Mouse (Mus musculus): ENCODE measurements around the gene Olfr894. TPM values are rescaled to one million over a fixed set of nuclear protein-coding genes. Genes with fewer than 3 reads are reported as not detected.
"Not testable (repeated sequence)": the region's sequence is repeated elsewhere in the genome, so short reads cannot be mapped to it uniquely, and the experiment has no call there.

Olfr894 gene
- total RNA-seq (2014; rRNA removed; ENCODE audit: low replicate concordance) (not detected in 2 replicates), polyA plus RNA-seq (2015; fragmentation: Nextera tagmentation; extraction: Ambion mirVana) (not detected in 2 replicates)

DNA sequence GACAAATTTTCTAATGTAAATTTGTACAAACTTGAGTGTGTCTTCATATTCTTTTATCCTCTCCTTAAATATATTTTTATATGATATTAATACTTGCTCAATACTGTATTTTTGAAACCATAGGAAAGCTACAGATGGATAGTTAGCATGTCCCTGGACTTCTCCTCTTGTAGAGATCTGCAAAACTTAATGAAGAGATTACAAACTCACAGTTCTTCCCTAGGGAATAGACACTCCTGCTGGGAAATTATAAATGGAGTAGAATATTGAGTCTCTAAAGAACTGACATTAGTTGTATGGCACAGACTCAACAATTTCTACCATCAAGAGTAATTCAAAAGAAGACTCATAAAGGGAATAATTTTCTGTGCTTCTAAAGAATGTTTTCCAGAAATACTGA lies at the start of gene Olfr894:
Olfr894 (plus strand) TSS at position 301 of the 400 bp plus-strand sequence.
- Histone ChIP-seq H3K9me3 (replicated peaks; ENCODE audit: control insufficient read depth, low read length) (no peaks in the 10 kb centered on the region), H3K27ac (ENCODE audit: low read depth) (no peak within 1 kb of the TSS)

DNA sequence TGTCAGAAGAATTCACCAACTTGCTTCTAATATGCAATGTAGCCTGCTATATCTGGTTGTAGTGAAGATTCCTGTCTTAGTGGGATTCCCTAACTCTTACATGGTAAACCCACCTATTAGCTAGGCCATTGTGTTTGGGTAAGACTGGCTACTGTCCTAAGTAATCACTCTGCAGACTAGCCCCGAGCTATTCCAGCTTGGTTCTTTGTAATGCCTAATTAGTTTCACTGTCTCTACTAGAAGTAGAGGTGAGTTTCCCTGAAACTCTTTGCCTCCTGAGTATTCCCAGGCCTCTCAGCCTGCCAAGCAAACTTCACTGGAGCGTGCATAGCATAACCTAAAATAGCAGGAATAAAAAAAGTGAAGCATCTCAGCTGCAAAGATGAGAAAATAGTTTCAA lies 49.5 kb upstream of the Olfr894 start:
- not testable (repeated sequence) for H3K4me2 ChIP-seq (ENCODE audit: low read depth, low read length); DNase-seq (ENCODE audit: low spot score); ATAC-seq (ENCODE audit: insufficient read depth, low read depth); H3K27me3 ChIP-seq (ENCODE audit: control insufficient read depth, insufficient read depth, low read length); H3K27ac ChIP-seq (ENCODE audit: low read depth); H3K4me3 ChIP-seq (ENCODE audit: low read depth, low read length); H3K9ac ChIP-seq (replicated peaks; ENCODE audit: low read depth, low read length); H3K36me3 ChIP-seq (replicated peaks; ENCODE audit: control insufficient read depth, insufficient read depth, low read length); H3K9me3 ChIP-seq (replicated peaks; ENCODE audit: control insufficient read depth, low read length); H3K4me1 ChIP-seq (ENCODE audit: control insufficient read depth, insufficient read depth)
- 44% methylated on average over 2 of the region's 2 CpGs for WGBS

More for the DNA sequence above, at the start of gene Olfr894:
- H3K36me3 ChIP-seq (replicated peaks; ENCODE audit: control insufficient read depth, insufficient read depth, low read length): no peaks in the 10 kb centered on the region
- ATAC-seq (ENCODE audit: insufficient read depth, low read depth) (no peak), DNase-seq (ENCODE audit: low spot score) (no peak)
- H3K4me2 ChIP-seq (ENCODE audit: low read depth, low read length): no peak within 1 kb of the TSS
- H3K4me1 ChIP-seq (ENCODE audit: control insufficient read depth, insufficient read depth): no peaks in the 10 kb centered on the region
- H3K4me3 ChIP-seq (ENCODE audit: low read depth, low read length): no peak within 1 kb of the TSS
- no peak for TF ChIP-seq EP300 (IDR thresholded peaks at IDR 0.05; ENCODE audit: low read depth)
- no peak for TF ChIP-seq CTCF (IDR thresholded peaks at IDR 0.05; ENCODE audit: low read depth)
- H3K27me3 ChIP-seq (ENCODE audit: control insufficient read depth, insufficient read depth, low read length): no peaks in the 10 kb centered on the region
- H3K9ac ChIP-seq (replicated peaks; ENCODE audit: low read depth, low read length): no peak within 1 kb of the TSS

- TF ChIP-seq CTCF (IDR thresholded peaks at IDR 0.05; ENCODE audit: low read depth): no peak
- no peak for TF ChIP-seq EP300 (IDR thresholded peaks at IDR 0.05; ENCODE audit: low read depth)
- no peak for DNase-seq (ENCODE audit: low spot score)
- Histone ChIP-seq H3K4me2 (ENCODE audit: low read depth, low read length) (no peak within 1 kb of the TSS), H3K36me3 (replicated peaks; ENCODE audit: control insufficient read depth, insufficient read depth, low read length) (no peaks in the 10 kb centered on the region), H3K9me3 (replicated peaks; ENCODE audit: control insufficient read depth, low read length) (peaks cover 6% of the 10 kb centered on the region; the same call in 1 of the 2 replicates), H3K27me3 (ENCODE audit: control insufficient read depth, insufficient read depth, low read length) (no peaks in the 10 kb centered on the region), H3K27ac (ENCODE audit: low read depth) (no peak within 1 kb of the TSS), H3K4me1 (ENCODE audit: control insufficient read depth, insufficient read depth) (no peaks in the 10 kb centered on the region), H3K4me3 (ENCODE audit: low read depth, low read length) (no peak within 1 kb of the TSS), H3K9ac (replicated peaks; ENCODE audit: low read depth, low read length) (no peak within 1 kb of the TSS)
- no peak for ATAC-seq (ENCODE audit: insufficient read depth, low read depth)
- 45% methylated on average over 1 of the region's 1 CpGs for WGBS
These were observed 37.1 kb upstream of the Olfr894 start, which contains the start of gene Olfr891 for GRCm38 (mm10) chr9:38180721-38181120. Gene Olfr891 (minus strand): TSS chr9:38180821.

DNA sequence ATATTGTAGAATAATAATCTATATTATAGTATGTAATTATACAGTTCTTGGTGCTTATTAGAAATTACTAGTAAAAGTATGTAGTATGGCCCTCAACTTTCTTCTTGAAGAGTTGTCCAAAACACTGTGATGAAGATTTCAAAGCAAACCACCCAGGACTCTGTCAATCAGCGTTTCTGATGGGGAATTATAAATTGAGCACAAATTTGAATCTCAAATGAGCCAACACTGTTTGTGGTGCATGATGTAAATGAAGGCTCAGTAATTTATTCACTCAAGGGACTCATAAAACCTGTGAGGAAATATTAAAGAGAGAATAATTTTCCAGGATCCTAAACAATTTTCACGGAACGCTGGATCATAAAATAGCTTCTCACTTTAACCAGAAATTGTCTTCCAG lies 9.8 kb upstream of the Olfr894 start, which contains the start of gene Olfr893:
Olfr893 (plus strand) TSS at position 301 of the 400 bp plus-strand sequence.
- no peaks in the 10 kb centered on the region for H3K9me3 ChIP-seq (replicated peaks; ENCODE audit: control insufficient read depth, low read length)
- H3K4me3 ChIP-seq (ENCODE audit: low read depth, low read length): no peak within 1 kb of the TSS
- no peaks in the 10 kb centered on the region for H3K27me3 ChIP-seq (ENCODE audit: control insufficient read depth, insufficient read depth, low read length)
- no peak within 1 kb of the TSS for H3K9ac ChIP-seq (replicated peaks; ENCODE audit: low read depth, low read length)
- no peak within 1 kb of the TSS for H3K4me2 ChIP-seq (ENCODE audit: low read depth, low read length)
- no peaks in the 10 kb centered on the region for H3K4me1 ChIP-seq (ENCODE audit: control insufficient read depth, insufficient read depth)
- ATAC-seq (ENCODE audit: insufficient read depth, low read depth) (no peak), DNase-seq (ENCODE audit: low spot score) (no peak)
- H3K27ac ChIP-seq (ENCODE audit: low read depth): no peak within 1 kb of the TSS
- no peak for TF ChIP-seq CTCF (IDR thresholded peaks at IDR 0.05; ENCODE audit: low read depth)
- TF ChIP-seq EP300 (IDR thresholded peaks at IDR 0.05; ENCODE audit: low read depth): no peak
- 78% methylated on average over 3 of the region's 3 CpGs for WGBS
- no peaks in the 10 kb centered on the region for H3K36me3 ChIP-seq (replicated peaks; ENCODE audit: control insufficient read depth, insufficient read depth, low read length)

DNA sequence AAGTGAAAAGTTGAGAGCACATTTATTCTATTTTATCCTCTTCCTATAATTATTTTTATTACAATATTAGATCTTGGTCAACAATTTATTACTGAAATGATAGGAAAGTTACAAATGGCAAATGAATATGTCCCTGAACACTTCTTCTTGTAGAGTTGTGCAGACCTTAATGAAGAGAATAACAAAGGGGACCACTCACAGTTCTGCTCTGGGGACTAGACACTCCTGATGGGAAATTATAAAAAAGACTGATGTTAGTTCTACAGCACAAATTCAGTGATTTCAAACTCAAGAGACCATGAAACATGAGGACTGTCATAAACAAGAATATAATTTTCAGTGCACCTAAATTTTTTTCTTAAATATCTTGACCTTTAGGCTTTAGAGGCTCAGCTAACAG lies 34.6 kb downstream of the Olfr894 start, which contains the start of gene Olfr143:
Olfr143 (plus strand) TSS at position 301 of the 400 bp plus-strand sequence.
- Histone ChIP-seq H3K4me1 (ENCODE audit: control insufficient read depth, insufficient read depth) (no peaks in the 10 kb centered on the region), H3K36me3 (replicated peaks; ENCODE audit: control insufficient read depth, insufficient read depth, low read length) (no peaks in the 10 kb centered on the region), H3K4me2 (ENCODE audit: low read depth, low read length) (no peak within 1 kb of the TSS), H3K9me3 (replicated peaks; ENCODE audit: control insufficient read depth, low read length) (no peaks in the 10 kb centered on the region), H3K27me3 (ENCODE audit: control insufficient read depth, insufficient read depth, low read length) (no peaks in the 10 kb centered on the region), H3K27ac (ENCODE audit: low read depth) (no peak within 1 kb of the TSS), H3K4me3 (ENCODE audit: low read depth, low read length) (no peak within 1 kb of the TSS), H3K9ac (replicated peaks; ENCODE audit: low read depth, low read length) (no peak within 1 kb of the TSS)
- no peak for ATAC-seq (ENCODE audit: insufficient read depth, low read depth)
- DNase-seq (ENCODE audit: low spot score): no peak
- no peak for TF ChIP-seq EP300 (IDR thresholded peaks at IDR 0.05; ENCODE audit: low read depth)
- TF ChIP-seq CTCF (IDR thresholded peaks at IDR 0.05; ENCODE audit: low read depth): no peak

DNA sequence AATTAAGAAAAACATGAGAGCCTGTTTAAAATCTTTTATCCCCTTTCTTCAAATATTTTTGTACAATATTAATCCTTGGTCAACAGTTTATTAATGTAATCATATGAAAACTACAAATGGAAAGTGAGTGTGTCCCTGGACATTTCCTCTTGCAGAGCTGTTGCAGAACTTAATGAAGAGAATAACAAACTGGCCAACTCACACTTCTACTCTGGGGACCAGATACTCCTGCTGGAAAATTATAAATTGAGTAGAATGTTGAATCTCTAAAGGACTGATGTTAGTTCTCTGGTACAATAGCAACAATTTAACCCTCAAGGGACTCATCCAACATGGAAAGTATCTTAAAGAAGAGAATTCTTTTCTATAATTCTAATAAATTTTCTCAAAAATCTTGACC lies 49.7 kb downstream of the Olfr894 start, which contains the start of gene Olfr895:
Olfr895 (plus strand) TSS at position 301 of the 400 bp plus-strand sequence.
- Histone ChIP-seq H3K27me3 (ENCODE audit: control insufficient read depth, insufficient read depth, low read length) (no peaks in the 10 kb centered on the region), H3K36me3 (replicated peaks; ENCODE audit: control insufficient read depth, insufficient read depth, low read length) (no peaks in the 10 kb centered on the region), H3K4me1 (ENCODE audit: control insufficient read depth, insufficient read depth) (no peaks in the 10 kb centered on the region), H3K9me3 (replicated peaks; ENCODE audit: control insufficient read depth, low read length) (no peaks in the 10 kb centered on the region), H3K9ac (replicated peaks; ENCODE audit: low read depth, low read length) (no peak within 1 kb of the TSS), H3K4me2 (ENCODE audit: low read depth, low read length) (no peak within 1 kb of the TSS), H3K27ac (ENCODE audit: low read depth) (no peak within 1 kb of the TSS), H3K4me3 (ENCODE audit: low read depth, low read length) (no peak within 1 kb of the TSS)
- no peak for TF ChIP-seq EP300 (IDR thresholded peaks at IDR 0.05; ENCODE audit: low read depth)
- no peak for TF ChIP-seq CTCF (IDR thresholded peaks at IDR 0.05; ENCODE audit: low read depth)
- no peak for ATAC-seq (ENCODE audit: insufficient read depth, low read depth)
- no peak for DNase-seq (ENCODE audit: low spot score)

Other genes starting within 250 kb of the Olfr894 start
- not detected in 2 replicates for gene Olfr881, start 226.2 kb upstream of the Olfr894 start, total RNA-seq (2014; rRNA removed; ENCODE audit: low replicate concordance)
- not detected in 2 replicates for gene Olfr881, start 226.2 kb upstream of the Olfr894 start, polyA plus RNA-seq (2015; fragmentation: Nextera tagmentation; extraction: Ambion mirVana)
- gene Olfr883, start 192.2 kb upstream of the Olfr894 start, total RNA-seq (2014; rRNA removed; ENCODE audit: low replicate concordance): not detected in 2 replicates
- not detected in 2 replicates for gene Olfr883, start 192.2 kb upstream of the Olfr894 start, polyA plus RNA-seq (2015; fragmentation: Nextera tagmentation; extraction: Ambion mirVana)
- gene Olfr884, start 171.5 kb upstream of the Olfr894 start, total RNA-seq (2014; rRNA removed; ENCODE audit: low replicate concordance): not detected in 2 replicates
- gene Olfr884, start 171.5 kb upstream of the Olfr894 start, polyA plus RNA-seq (2015; fragmentation: Nextera tagmentation; extraction: Ambion mirVana): not detected in 2 replicates
- gene Olfr885, start 156.7 kb upstream of the Olfr894 start, total RNA-seq (2014; rRNA removed; ENCODE audit: low replicate concordance): not detected in 2 replicates
- gene Olfr885, start 156.7 kb upstream of the Olfr894 start, polyA plus RNA-seq (2015; fragmentation: Nextera tagmentation; extraction: Ambion mirVana): not detected in 2 replicates
- gene Olfr887, start 134.0 kb upstream of the Olfr894 start, total RNA-seq (2014; rRNA removed; ENCODE audit: low replicate concordance): not detected in 2 replicates
- gene Olfr887, start 134.0 kb upstream of the Olfr894 start, polyA plus RNA-seq (2015; fragmentation: Nextera tagmentation; extraction: Ambion mirVana): not detected in 2 replicates
- not detected in 2 replicates for gene Olfr888, start 109.9 kb upstream of the Olfr894 start, total RNA-seq (2014; rRNA removed; ENCODE audit: low replicate concordance)
- gene Olfr888, start 109.9 kb upstream of the Olfr894 start, polyA plus RNA-seq (2015; fragmentation: Nextera tagmentation; extraction: Ambion mirVana): not detected in 2 replicates
- not detected in 2 replicates for gene Olfr889, start 102.9 kb upstream of the Olfr894 start, total RNA-seq (2014; rRNA removed; ENCODE audit: low replicate concordance)
- gene Olfr889, start 102.9 kb upstream of the Olfr894 start, polyA plus RNA-seq (2015; fragmentation: Nextera tagmentation; extraction: Ambion mirVana): not detected in 2 replicates
- gene Olfr890, start 75.5 kb upstream of the Olfr894 start, total RNA-seq (2014; rRNA removed; ENCODE audit: low replicate concordance): not detected in 2 replicates
- not detected in 2 replicates for gene Olfr890, start 75.5 kb upstream of the Olfr894 start, polyA plus RNA-seq (2015; fragmentation: Nextera tagmentation; extraction: Ambion mirVana)
- not detected in 2 replicates for gene Olfr891, start 37.2 kb upstream of the Olfr894 start, total RNA-seq (2014; rRNA removed; ENCODE audit: low replicate concordance)
- not detected in 2 replicates for gene Olfr891, start 37.2 kb upstream of the Olfr894 start, polyA plus RNA-seq (2015; fragmentation: Nextera tagmentation; extraction: Ambion mirVana)
- gene Olfr893, start 9.7 kb upstream of the Olfr894 start, total RNA-seq (2014; rRNA removed; ENCODE audit: low replicate concordance): not detected in 2 replicates
- gene Olfr893, start 9.7 kb upstream of the Olfr894 start, polyA plus RNA-seq (2015; fragmentation: Nextera tagmentation; extraction: Ambion mirVana): not detected in 2 replicates
- gene Olfr143, start 34.7 kb downstream of the Olfr894 start, total RNA-seq (2014; rRNA removed; ENCODE audit: low replicate concordance): not detected in 2 replicates
- not detected in 2 replicates for gene Olfr143, start 34.7 kb downstream of the Olfr894 start, polyA plus RNA-seq (2015; fragmentation: Nextera tagmentation; extraction: Ambion mirVana)
- not detected in 2 replicates for gene Olfr895, start 49.8 kb downstream of the Olfr894 start, total RNA-seq (2014; rRNA removed; ENCODE audit: low replicate concordance)
- not detected in 2 replicates for gene Olfr895, start 49.8 kb downstream of the Olfr894 start, polyA plus RNA-seq (2015; fragmentation: Nextera tagmentation; extraction: Ambion mirVana)
- gene Olfr896-ps1, start 73.1 kb downstream of the Olfr894 start, total RNA-seq (2014; rRNA removed; ENCODE audit: low replicate concordance): not detected in 2 replicates
- gene Olfr896-ps1, start 73.1 kb downstream of the Olfr894 start, polyA plus RNA-seq (2015; fragmentation: Nextera tagmentation; extraction: Ambion mirVana): not detected in 2 replicates
- not detected in 2 replicates for gene Olfr25, start 111.0 kb downstream of the Olfr894 start, total RNA-seq (2014; rRNA removed; ENCODE audit: low replicate concordance)
- not detected in 2 replicates for gene Olfr25, start 111.0 kb downstream of the Olfr894 start, polyA plus RNA-seq (2015; fragmentation: Nextera tagmentation; extraction: Ambion mirVana)
- not detected in 2 replicates for gene Olfr898, start 130.4 kb downstream of the Olfr894 start, total RNA-seq (2014; rRNA removed; ENCODE audit: low replicate concordance)
- not detected in 2 replicates for gene Olfr898, start 130.4 kb downstream of the Olfr894 start, polyA plus RNA-seq (2015; fragmentation: Nextera tagmentation; extraction: Ambion mirVana)
- gene Olfr250, start 148.8 kb downstream of the Olfr894 start, total RNA-seq (2014; rRNA removed; ENCODE audit: low replicate concordance): not detected in 2 replicates
- gene Olfr250, start 148.8 kb downstream of the Olfr894 start, polyA plus RNA-seq (2015; fragmentation: Nextera tagmentation; extraction: Ambion mirVana): not detected in 2 replicates
- not detected in 2 replicates for gene Olfr251, start 159.0 kb downstream of the Olfr894 start, total RNA-seq (2014; rRNA removed; ENCODE audit: low replicate concordance)
- not detected in 2 replicates for gene Olfr251, start 159.0 kb downstream of the Olfr894 start, polyA plus RNA-seq (2015; fragmentation: Nextera tagmentation; extraction: Ambion mirVana)
- gene Olfr147, start 183.6 kb downstream of the Olfr894 start, total RNA-seq (2014; rRNA removed; ENCODE audit: low replicate concordance): not detected in 2 replicates
- not detected in 2 replicates for gene Olfr147, start 183.6 kb downstream of the Olfr894 start, polyA plus RNA-seq (2015; fragmentation: Nextera tagmentation; extraction: Ambion mirVana)
- gene Olfr901, start 211.4 kb downstream of the Olfr894 start, total RNA-seq (2014; rRNA removed; ENCODE audit: low replicate concordance): not detected in 2 replicates
- not detected in 2 replicates for gene Olfr901, start 211.4 kb downstream of the Olfr894 start, polyA plus RNA-seq (2015; fragmentation: Nextera tagmentation; extraction: Ambion mirVana)
- gene Olfr902, start 229.6 kb downstream of the Olfr894 start, total RNA-seq (2014; rRNA removed; ENCODE audit: low replicate concordance): not detected in 2 replicates
- gene Olfr902, start 229.6 kb downstream of the Olfr894 start, polyA plus RNA-seq (2015; fragmentation: Nextera tagmentation; extraction: Ambion mirVana): not detected in 2 replicates
- gene Olfr904, start 245.1 kb downstream of the Olfr894 start, total RNA-seq (2014; rRNA removed; ENCODE audit: low replicate concordance): not detected in 2 replicates
- gene Olfr904, start 245.1 kb downstream of the Olfr894 start, polyA plus RNA-seq (2015; fragmentation: Nextera tagmentation; extraction: Ambion mirVana): not detected in 2 replicates

All from heart, postnatal 0 days (tissue).